Mouse (Mus musculus): ENCODE data around the gene Kansl1l. TPM values are rescaled to one million over a fixed set of nuclear protein-coding genes. Genes with fewer than 3 reads are reported as not detected.

Kansl1l gene
- polyA plus RNA-seq (2014; fragmentation: Illumina TruSeq; extraction: RNeasy Lipid Tissue Mini Kit (QIAGEN cat#74804); ENCODE audit: low read depth, low replicate concordance), result 21.1 TPM

DNA sequence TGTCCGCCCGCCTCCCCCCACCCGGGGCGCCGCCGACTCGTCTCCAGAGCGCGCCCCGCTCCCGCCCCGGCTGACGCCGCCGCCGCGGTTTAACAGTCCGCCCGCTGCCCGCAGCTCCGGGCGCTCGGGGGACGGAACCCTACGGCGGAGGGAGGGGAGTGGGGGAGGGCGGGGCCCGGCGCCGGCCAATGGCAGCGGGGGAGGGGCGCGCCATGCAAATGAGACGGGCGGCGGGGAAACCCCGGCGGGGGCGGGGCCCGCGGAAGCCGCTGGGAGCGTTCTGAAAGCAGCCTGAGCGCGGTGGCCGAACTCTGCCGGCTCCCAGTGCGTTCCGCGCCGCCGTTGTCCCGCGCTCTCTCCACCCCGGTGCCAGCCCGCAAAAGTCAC lies at the start of gene Kansl1l:
Kansl1l (minus strand) TSS at position 110 of the 387 bp plus-strand sequence.

DNA sequence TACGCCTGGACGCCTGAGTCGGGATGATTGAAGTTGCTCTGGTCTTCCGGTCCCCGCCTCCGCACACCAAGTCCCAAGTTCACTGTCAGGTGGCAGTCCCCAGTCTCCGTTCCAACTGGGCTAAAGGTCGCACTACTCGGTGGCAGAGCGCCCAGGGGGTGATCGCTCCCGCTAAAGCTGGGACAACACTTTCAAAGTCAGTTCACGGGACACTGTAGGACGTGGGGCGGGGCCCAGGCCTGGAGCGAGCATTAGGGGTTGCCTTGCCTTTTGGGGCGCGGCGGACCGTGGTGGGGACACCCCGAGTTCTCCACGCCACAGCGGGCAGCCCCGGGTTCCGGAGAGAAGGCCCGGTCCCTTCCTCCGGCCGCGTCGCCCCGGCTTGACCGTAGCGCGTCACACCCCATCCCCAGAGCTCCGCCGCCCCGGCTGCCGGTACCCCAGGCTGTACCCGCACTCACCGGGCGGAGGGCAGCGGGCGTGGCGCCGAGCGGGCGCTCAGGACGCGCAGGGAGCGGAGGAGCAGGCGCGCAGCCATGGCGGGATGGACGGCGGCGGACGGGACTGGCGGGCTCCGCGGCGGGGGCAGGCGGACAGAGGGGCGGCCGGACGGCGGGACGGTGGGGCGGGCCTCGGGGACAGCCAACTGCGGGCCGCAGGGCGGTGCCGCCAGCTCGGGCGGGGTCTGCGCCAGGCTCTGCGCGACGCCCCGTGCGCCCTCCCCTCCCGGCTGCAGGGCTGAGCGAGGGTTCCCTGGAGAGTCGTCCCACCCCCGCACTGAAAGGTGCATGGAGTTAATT lies 45.5 kb upstream of the Kansl1l start, which contains the start of gene Acadl:
Acadl (minus strand) TSS at position 566 of the 800 bp plus-strand sequence.

DNA sequence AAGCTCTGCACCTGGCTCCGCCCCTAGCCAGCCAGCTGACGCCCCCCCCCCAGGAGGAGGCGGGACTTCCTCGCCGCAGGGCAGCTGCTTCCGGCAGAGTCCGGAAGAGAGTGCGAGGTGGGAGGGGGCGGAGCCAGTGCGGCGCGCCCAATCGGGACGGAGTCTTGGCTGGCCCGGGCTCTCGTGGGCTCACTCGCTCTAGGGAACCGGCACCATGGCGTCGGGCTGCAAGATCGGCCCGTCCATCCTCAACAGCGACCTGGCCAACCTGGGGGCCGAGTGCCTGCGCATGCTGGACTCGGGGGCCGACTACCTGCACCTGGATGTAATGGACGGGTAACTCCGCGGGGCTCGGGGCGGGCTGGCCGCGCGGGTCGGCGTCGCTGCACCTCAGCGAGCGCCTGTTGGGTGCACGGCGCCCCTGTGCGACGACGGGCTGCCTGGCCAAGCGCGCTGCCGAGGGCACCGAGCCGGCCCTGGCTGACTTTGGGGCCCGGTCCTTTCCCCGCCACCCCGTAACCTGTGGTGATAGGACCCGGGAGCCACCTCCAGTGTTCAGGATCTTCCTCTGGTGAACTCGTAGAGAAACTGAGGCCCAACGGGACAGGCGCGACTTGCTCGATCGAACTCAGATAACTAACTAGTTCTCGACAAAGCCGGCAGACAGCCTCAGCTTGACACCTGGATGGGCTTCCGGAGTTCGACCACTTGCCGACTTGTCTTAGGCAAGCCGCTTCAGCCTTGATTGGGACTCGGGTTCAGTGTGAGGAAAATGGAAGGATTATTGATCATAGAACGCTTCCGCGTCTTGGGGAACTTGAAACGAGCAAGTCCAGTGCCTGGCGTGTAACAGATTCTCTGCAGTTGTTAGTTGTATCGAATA lies 116.4 kb downstream of the Kansl1l start, which contains the start of gene Rpe:
Rpe (plus strand) TSS at position 139 of the 883 bp plus-strand sequence.

Other genes with a start within 250 kb of the Kansl1l start
- gene Rpe, start 116.7 kb downstream of the Kansl1l start, polyA plus RNA-seq (2014; fragmentation: Illumina TruSeq; extraction: RNeasy Lipid Tissue Mini Kit (QIAGEN cat#74804); ENCODE audit: low read depth, low replicate concordance), result 62.6 TPM
- gene Acadl, start 45.7 kb upstream of the Kansl1l start, polyA plus RNA-seq (2014; fragmentation: Illumina TruSeq; extraction: RNeasy Lipid Tissue Mini Kit (QIAGEN cat#74804); ENCODE audit: low read depth, low replicate concordance), result 328 TPM
- not detected for gene Myl1, start 127.8 kb upstream of the Kansl1l start, polyA plus RNA-seq (2014; fragmentation: Illumina TruSeq; extraction: RNeasy Lipid Tissue Mini Kit (QIAGEN cat#74804); ENCODE audit: low read depth, low replicate concordance)
- gene Lancl1, start 221.3 kb upstream of the Kansl1l start, polyA plus RNA-seq (2014; fragmentation: Illumina TruSeq; extraction: RNeasy Lipid Tissue Mini Kit (QIAGEN cat#74804); ENCODE audit: low read depth, low replicate concordance), result 14.4 TPM